Mouse (Mus musculus) MEL (cell line): ENCODE measurements at regions not wholly inside any gene's neighbourhood (a gene's known extent, or its start where the extent isn't known, plus 50 kb on each side); places are given as distances from the start of the nearest gene placed in this dataset.

Source experiments
- CHD1 ChIP-seq: IDR thresholded peaks from 2 replicates; pipeline ENCODE4 v1.6.1; 2012; ENCODE audit warnings: low read depth, mild to moderate bottlenecking, inconsistent platforms, low read length, improper control_type of control experiment
- CTCF ChIP-seq, 3 experiments: IDR thresholded peaks in 2 of 3; conservative IDR thresholded peaks in 1 of 3; 2 replicates each; pipeline ENCODE4 v1.5.1; 2011 to 2012; ENCODE audit warnings: low read length in 3 of 3, low read depth in 2 of 3, mild to moderate bottlenecking in 2 of 3, improper control_type of control experiment in 1 of 3, inconsistent platforms in 1 of 3, mixed read lengths in 1 of 3, moderate library complexity in 1 of 3; ENCODE audit not compliant: control insufficient read depth in 1 of 3, insufficient read depth in 1 of 3, poor library complexity in 1 of 3, severe bottlenecking in 1 of 3
- E2F4 ChIP-seq: IDR thresholded peaks from 2 replicates; pipeline ENCODE4 v1.6.1; 2011; ENCODE audit warnings: low read depth, low read length, improper control_type of control experiment, borderline replicate concordance
- EP300 ChIP-seq, 2 experiments: IDR thresholded peaks; 2 replicates each; pipeline ENCODE4 v1.6.1; 2011; ENCODE audit warnings: improper control_type of control experiment in 2 of 2, low read length in 2 of 2, low read depth in 1 of 2, mild to moderate bottlenecking in 1 of 2
- KAT2A ChIP-seq: conservative IDR thresholded peaks from 2 replicates; pipeline ENCODE4 v1.6.1; 2012; ENCODE audit warnings: low read depth, low read length, improper control_type of control experiment, inconsistent platforms
- MAX ChIP-seq: IDR thresholded peaks from 2 replicates; pipeline ENCODE4 v1.6.1; 2011; ENCODE audit warnings: low read length, improper control_type of control experiment
- NELFE ChIP-seq: IDR thresholded peaks from 2 replicates; pipeline ENCODE4 v1.6.1; 2011; ENCODE audit warnings: low read depth, low read length, improper control_type of control experiment
- POLR2A ChIP-seq, 2 experiments: IDR thresholded peaks; 2 replicates each; pipeline ENCODE4 v1.6.1; 2011 to 2012; ENCODE audit warnings: low read length in 2 of 2, mild to moderate bottlenecking in 2 of 2, control low read depth in 1 of 2, improper control_type of control experiment in 1 of 2, low read depth in 1 of 2, moderate library complexity in 1 of 2; ENCODE audit not compliant: control insufficient read depth in 1 of 2, insufficient read depth in 1 of 2, poor library complexity in 1 of 2
- USF1 ChIP-seq: IDR thresholded peaks from 2 replicates; pipeline ENCODE4 v1.6.1; 2014; ENCODE audit warnings: low read depth, mild to moderate bottlenecking, inconsistent platforms, low read length, improper control_type of control experiment, moderate library complexity
- ZC3H11A ChIP-seq: IDR thresholded peaks from 2 replicates; pipeline ENCODE4 v1.6.1; 2012; ENCODE audit warnings: low read depth, mild to moderate bottlenecking, inconsistent platforms, low read length, improper control_type of control experiment

GRCm38 (mm10) chr13:37514641-37515305, 169.8 kb downstream of the Ly86 start:
- no peak for TF ChIP-seq EP300 (IDR thresholded peaks at IDR 0.05; ENCODE audit: low read depth in 1 of 2, low read length in 2 of 2)
- no peak for TF ChIP-seq POLR2A (IDR thresholded peaks at IDR 0.05; ENCODE audit: control insufficient read depth in 1 of 2, insufficient read depth in 1 of 2, low read depth in 1 of 2, low read length in 2 of 2, poor library complexity in 1 of 2)
- TF ChIP-seq USF1, result no peak
- TF ChIP-seq E2F4, result no peak
- no peak for TF ChIP-seq CHD1
- TF ChIP-seq CTCF (IDR thresholded peaks at IDR 0.05 in 2 of 3, conservative IDR thresholded peaks at IDR 0.05 in 1 of 3; ENCODE audit: control insufficient read depth in 1 of 3, insufficient read depth in 1 of 3, low read depth in 2 of 3, low read length in 3 of 3, poor library complexity in 1 of 3, severe bottlenecking in 1 of 3), result no peak
- TF ChIP-seq ZC3H11A, result no peak
- no peak for TF ChIP-seq KAT2A
- TF ChIP-seq MAX, result no peak
- TF ChIP-seq NELFE, result no peak
